Mouse (Mus musculus): ENCODE data around the gene Olfr123. TPM values are rescaled to one million over a fixed set of nuclear protein-coding genes. Genes with fewer than 3 reads are reported as not detected.

The Olfr123 gene
- not detected in 2 replicates for polyA plus RNA-seq (2016; fragmentation: Nextera tagmentation; extraction: Ambion mirVana)

- H3K4me2 ChIP-seq = no peak within 1 kb of the TSS
- H3K4me1 ChIP-seq (replicated peaks) = no peaks in the 10 kb centered on the region
- no peak for ATAC-seq (ENCODE audit: insufficient number of reproducible peaks, insufficient read depth, low FRiP score, low TSS enrichment, low read depth)
- no peak within 1 kb of the TSS for H3K4me3 ChIP-seq (replicated peaks)
- no peaks in the 10 kb centered on the region for H3K27me3 ChIP-seq
- no peak within 1 kb of the TSS for H3K27ac ChIP-seq
- no peak within 1 kb of the TSS for H3K9ac ChIP-seq (replicated peaks)
- 81% methylated on average over 2 of the region's 2 CpGs for WGBS
- H3K36me3 ChIP-seq = no peaks in the 10 kb centered on the region
- no peaks in the 10 kb centered on the region for H3K9me3 ChIP-seq
Measured at GRCm38 (mm10) chr17:37793229-37793628, at the start of gene Olfr123. Gene Olfr123 (plus strand): TSS chr17:37793529.

DNA sequence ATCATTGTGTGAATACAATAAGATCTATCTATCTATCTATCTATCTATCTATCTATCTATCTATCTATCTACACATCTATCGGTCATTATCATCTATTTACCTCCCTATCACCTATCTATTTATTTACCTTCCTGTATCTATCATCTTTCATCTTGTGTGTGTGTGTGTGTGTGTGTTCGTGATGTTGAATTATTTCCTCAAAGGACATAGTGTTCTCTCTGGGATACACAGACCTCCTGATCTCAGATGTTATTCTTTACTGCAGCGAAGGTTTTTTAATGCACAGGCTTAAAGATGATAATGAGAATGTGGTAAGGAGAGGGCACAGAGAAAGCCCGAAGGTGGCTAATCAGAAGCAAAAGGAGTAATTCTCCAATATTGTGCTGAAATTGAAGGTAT, 25.0 kb upstream of the Olfr123 start, which contains the start of gene Olfr122:
TSS of gene Olfr122 (plus strand) at position 301 of the 400 bp plus-strand sequence.
- Histone ChIP-seq H3K36me3 (no peaks in the 10 kb centered on the region), H3K27me3 (no peaks in the 10 kb centered on the region), H3K9ac (replicated peaks) (no peak within 1 kb of the TSS), H3K4me2 (no peak within 1 kb of the TSS), H3K27ac (no peak within 1 kb of the TSS), H3K4me3 (replicated peaks) (no peak within 1 kb of the TSS), H3K9me3 (no peaks in the 10 kb centered on the region), H3K4me1 (replicated peaks) (no peaks in the 10 kb centered on the region)
- 88% methylated on average over 4 of the region's 4 CpGs for WGBS
- ATAC-seq (ENCODE audit: insufficient number of reproducible peaks, insufficient read depth, low FRiP score, low TSS enrichment, low read depth) = no peak

- Histone ChIP-seq H3K4me2 (no peak within 1 kb of the TSS), H3K9ac (replicated peaks) (no peak within 1 kb of the TSS), H3K4me1 (replicated peaks) (no peaks in the 10 kb centered on the region), H3K27ac (no peak within 1 kb of the TSS), H3K36me3 (no peaks in the 10 kb centered on the region), H3K4me3 (replicated peaks) (no peak within 1 kb of the TSS), H3K27me3 (no peaks in the 10 kb centered on the region), H3K9me3 (no peaks in the 10 kb centered on the region)
- 82% methylated on average over 3 of the region's 3 CpGs for WGBS
- no peak for ATAC-seq (ENCODE audit: insufficient number of reproducible peaks, insufficient read depth, low FRiP score, low TSS enrichment, low read depth)
Measured at GRCm38 (mm10) chr17:37799588-37799987, 6.3 kb downstream of the Olfr123 start, which contains the start of gene Olfr124. Gene Olfr124 (plus strand): TSS chr17:37799888.

DNA sequence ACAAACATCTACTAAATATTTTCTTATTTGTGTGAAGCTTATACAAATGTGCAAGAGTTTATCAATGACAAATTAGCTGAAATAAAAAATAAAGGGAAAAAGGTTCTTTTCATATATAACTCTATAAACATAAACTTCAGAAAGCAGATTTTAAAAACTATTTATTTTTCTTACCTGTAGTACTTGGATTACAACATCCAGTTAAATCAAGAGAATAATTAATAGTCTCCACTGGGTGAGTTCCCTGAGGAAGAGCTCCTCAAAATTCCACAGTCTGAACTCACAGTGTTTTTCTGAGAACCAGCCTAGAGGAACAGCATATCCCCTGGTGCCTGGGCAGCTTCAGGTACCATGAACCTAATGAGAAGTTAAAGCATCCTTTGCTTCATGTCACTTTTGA, 39.3 kb downstream of the Olfr123 start, which contains the start of gene Olfr125:
TSS of gene Olfr125 (plus strand) at position 301 of the 400 bp plus-strand sequence.
- no peak within 1 kb of the TSS for H3K27ac ChIP-seq
- H3K27me3 ChIP-seq = no peaks in the 10 kb centered on the region
- H3K9ac ChIP-seq (replicated peaks) = no peak within 1 kb of the TSS
- no peak for ATAC-seq (ENCODE audit: insufficient number of reproducible peaks, insufficient read depth, low FRiP score, low TSS enrichment, low read depth)
- H3K4me1 ChIP-seq (replicated peaks) = no peaks in the 10 kb centered on the region
- no peak within 1 kb of the TSS for H3K4me2 ChIP-seq
- H3K36me3 ChIP-seq = no peaks in the 10 kb centered on the region
- H3K4me3 ChIP-seq (replicated peaks) = no peak within 1 kb of the TSS
- H3K9me3 ChIP-seq = no peaks in the 10 kb centered on the region

GRCm38 (mm10) chr17:37847183-37847582, 53.9 kb downstream of the Olfr123 start, which contains the start of gene Olfr126:
Gene Olfr126 (plus strand): TSS chr17:37847483.
- Histone ChIP-seq H3K4me2 (no peak within 1 kb of the TSS), H3K9me3 (no peaks in the 10 kb centered on the region), H3K4me3 (replicated peaks) (no peak within 1 kb of the TSS), H3K27me3 (no peaks in the 10 kb centered on the region), H3K4me1 (replicated peaks) (no peaks in the 10 kb centered on the region), H3K9ac (replicated peaks) (no peak within 1 kb of the TSS), H3K36me3 (no peaks in the 10 kb centered on the region), H3K27ac (no peak within 1 kb of the TSS)
- ATAC-seq (ENCODE audit: insufficient number of reproducible peaks, insufficient read depth, low FRiP score, low TSS enrichment, low read depth) = no peak

Other genes with a start within 250 kb of the Olfr123 start
- not detected in 2 replicates for gene Olfr112, start 224.1 kb upstream of the Olfr123 start, polyA plus RNA-seq (2016; fragmentation: Nextera tagmentation; extraction: Ambion mirVana)
- not detected in 2 replicates for gene Olfr113, start 215.9 kb upstream of the Olfr123 start, polyA plus RNA-seq (2016; fragmentation: Nextera tagmentation; extraction: Ambion mirVana)
- gene Olfr114, start 200.8 kb upstream of the Olfr123 start, polyA plus RNA-seq (2016; fragmentation: Nextera tagmentation; extraction: Ambion mirVana) = not detected in 2 replicates
- not detected in 2 replicates for gene Olfr115, start 166.4 kb upstream of the Olfr123 start, polyA plus RNA-seq (2016; fragmentation: Nextera tagmentation; extraction: Ambion mirVana)
- gene Olfr116, start 166.3 kb upstream of the Olfr123 start, polyA plus RNA-seq (2016; fragmentation: Nextera tagmentation; extraction: Ambion mirVana) = not detected in 2 replicates
- not detected in 2 replicates for gene Olfr117, start 129.7 kb upstream of the Olfr123 start, polyA plus RNA-seq (2016; fragmentation: Nextera tagmentation; extraction: Ambion mirVana)
- gene Olfr118, start 126.5 kb upstream of the Olfr123 start, polyA plus RNA-seq (2016; fragmentation: Nextera tagmentation; extraction: Ambion mirVana) = not detected in 2 replicates
- not detected in 2 replicates for gene Olfr119, start 97.0 kb upstream of the Olfr123 start, polyA plus RNA-seq (2016; fragmentation: Nextera tagmentation; extraction: Ambion mirVana)
- not detected in 2 replicates for gene Olfr120, start 71.7 kb upstream of the Olfr123 start, polyA plus RNA-seq (2016; fragmentation: Nextera tagmentation; extraction: Ambion mirVana)
- gene Olfr121, start 44.7 kb upstream of the Olfr123 start, polyA plus RNA-seq (2016; fragmentation: Nextera tagmentation; extraction: Ambion mirVana) = not detected in 2 replicates
- gene Olfr122, start 24.9 kb upstream of the Olfr123 start, polyA plus RNA-seq (2016; fragmentation: Nextera tagmentation; extraction: Ambion mirVana) = not detected in 2 replicates
- not detected in 2 replicates for gene Olfr124, start 6.4 kb downstream of the Olfr123 start, polyA plus RNA-seq (2016; fragmentation: Nextera tagmentation; extraction: Ambion mirVana)
- not detected in 2 replicates for gene Olfr125, start 39.4 kb downstream of the Olfr123 start, polyA plus RNA-seq (2016; fragmentation: Nextera tagmentation; extraction: Ambion mirVana)
- not detected in 2 replicates for gene Olfr126, start 54.0 kb downstream of the Olfr123 start, polyA plus RNA-seq (2016; fragmentation: Nextera tagmentation; extraction: Ambion mirVana)
- gene Olfr127, start 106.9 kb downstream of the Olfr123 start, polyA plus RNA-seq (2016; fragmentation: Nextera tagmentation; extraction: Ambion mirVana) = not detected in 2 replicates
- not detected in 2 replicates for gene Olfr128, start 127.0 kb downstream of the Olfr123 start, polyA plus RNA-seq (2016; fragmentation: Nextera tagmentation; extraction: Ambion mirVana)
- not detected in 2 replicates for gene Olfr761, start 159.6 kb downstream of the Olfr123 start, polyA plus RNA-seq (2016; fragmentation: Nextera tagmentation; extraction: Ambion mirVana)